Mouse (Mus musculus): ENCODE data around the gene Pycr2.

Pycr2 gene

DNA sequence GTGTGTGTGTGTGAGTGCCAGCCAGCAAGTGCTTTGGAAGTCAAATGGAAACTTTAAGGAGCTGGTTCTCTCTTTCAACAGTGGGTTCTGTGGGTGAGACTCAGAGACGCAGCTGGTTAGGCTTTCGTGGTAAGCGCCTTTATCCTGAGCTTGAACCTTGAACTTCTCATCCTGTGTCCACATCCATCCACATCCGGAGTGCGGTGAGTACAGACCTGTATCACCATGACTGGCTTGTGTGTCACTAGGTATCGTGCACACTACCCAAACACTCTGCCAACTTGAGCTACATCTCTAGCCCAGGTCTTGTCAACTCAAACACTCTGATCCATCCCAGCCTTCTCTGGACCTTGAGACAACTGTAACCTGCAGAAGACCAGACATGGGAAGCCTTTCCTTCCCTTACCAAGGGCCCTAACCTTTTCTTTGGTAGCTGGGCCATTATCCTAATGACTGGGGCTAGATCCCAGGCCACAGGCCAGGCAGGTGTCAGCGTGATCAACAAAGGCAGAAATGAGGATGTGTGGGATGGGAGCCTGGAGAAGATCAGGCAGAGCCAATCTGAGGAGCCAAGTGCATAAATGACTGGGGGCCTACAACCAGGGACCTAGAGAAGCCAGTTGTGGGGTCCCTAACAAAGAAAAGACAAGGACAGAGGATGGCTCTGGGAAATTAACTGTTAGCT, 36.8 kb downstream of the Pycr2 start:
- no peak for DNase-seq (ENCODE audit: low spot score in 2 of 2)

DNA sequence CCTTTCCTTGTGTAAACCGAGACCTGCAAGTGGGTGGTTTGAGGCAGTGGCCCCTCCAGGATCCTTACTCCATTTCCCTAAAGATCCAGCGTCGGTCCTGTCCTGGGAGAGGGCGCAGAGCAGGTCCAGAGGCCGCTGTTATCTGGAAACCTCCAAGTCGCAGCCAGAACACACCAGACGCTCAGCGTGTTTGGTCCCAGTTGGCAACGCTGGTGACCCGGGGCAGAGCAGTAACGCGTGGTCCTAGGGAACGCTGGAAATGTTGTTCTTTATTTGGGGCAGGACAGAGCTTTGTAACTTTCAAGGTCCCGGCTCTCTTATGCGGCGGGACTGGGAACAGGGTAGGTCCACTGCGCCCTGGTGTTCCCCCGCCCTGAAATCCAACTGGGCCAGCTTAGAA, 37.6 kb downstream of the Pycr2 start:
- no peak for DNase-seq (ENCODE audit: low spot score in 2 of 2)

- peak; percentile 20 to 47 for DNase-seq (ENCODE audit: low spot score in 2 of 2)
Measured at GRCm38 (mm10) chr1:180942166-180943031, 38.3 kb downstream of the Pycr2 start, which contains the start of gene Tmem63a. Gene Tmem63a (plus strand): TSS chr1:180942344.

- DNase-seq (ENCODE audit: low spot score in 2 of 2): no peak
Measured at GRCm38 (mm10) chr1:180943032-180943644, 39.0 kb downstream of the Pycr2 start.

GRCm38 (mm10) chr1:180943896-180944295, 39.8 kb downstream of the Pycr2 start:
- DNase-seq (ENCODE audit: low spot score in 2 of 2): no peak

- DNase-seq (ENCODE audit: low spot score in 2 of 2): no peak
Measured at GRCm38 (mm10) chr1:180944553-180944952, 40.5 kb downstream of the Pycr2 start.

GRCm38 (mm10) chr1:180945001-180945980, 41.2 kb downstream of the Pycr2 start:
- DNase-seq (ENCODE audit: low spot score in 2 of 2): peak in 1 of 2 experiments; percentile 19

DNA sequence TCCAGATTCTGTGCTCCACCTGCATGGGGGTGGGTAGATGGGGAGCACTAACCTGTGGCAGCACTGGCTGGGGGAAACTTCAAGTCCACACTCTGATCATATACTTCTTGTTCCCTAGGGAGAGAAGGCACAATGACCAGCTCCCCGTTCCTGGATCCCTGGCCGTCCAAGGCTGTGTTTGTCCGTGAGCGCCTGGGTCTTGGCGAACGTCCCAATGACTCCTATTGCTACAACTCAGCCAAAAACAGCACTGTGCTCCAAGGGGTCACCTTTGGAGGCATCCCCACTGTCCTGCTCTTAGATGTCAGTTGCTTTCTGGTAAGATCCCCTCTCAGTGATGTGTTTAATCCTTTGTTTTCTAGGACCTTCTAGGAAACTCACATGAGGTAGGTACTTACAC, 42.4 kb downstream of the Pycr2 start:
- DNase-seq (ENCODE audit: low spot score in 2 of 2): no peak

- no peak for DNase-seq (ENCODE audit: low spot score in 2 of 2)
Measured at GRCm38 (mm10) chr1:180952085-180952746, 48.1 kb downstream of the Pycr2 start.

DNA sequence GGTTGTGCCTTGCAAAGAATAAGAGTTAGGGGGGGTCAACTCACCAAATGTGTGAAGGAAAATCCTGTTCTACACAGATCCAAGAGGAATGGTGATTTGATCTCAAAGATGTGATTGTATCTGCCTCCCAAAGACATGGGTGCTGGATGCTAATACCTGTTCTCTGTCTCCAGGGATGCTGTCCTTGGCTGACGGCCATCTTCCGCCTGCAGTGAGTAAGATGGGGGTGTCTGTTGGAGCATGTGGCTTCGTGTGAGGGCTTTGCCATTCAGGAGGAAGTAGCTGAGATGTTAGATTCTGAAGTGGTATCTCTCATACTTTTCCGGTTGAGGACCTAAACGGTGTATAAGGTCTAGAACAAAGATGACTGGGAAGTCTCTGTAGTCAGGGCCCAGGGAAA, 48.7 kb downstream of the Pycr2 start:
- DNase-seq (ENCODE audit: low spot score in 2 of 2): peak in 1 of 2 experiments; percentile 37

GRCm38 (mm10) chr1:180956401-180956800, 52.3 kb downstream of the Pycr2 start:
- no peak for DNase-seq (ENCODE audit: low spot score in 2 of 2)

- no peak for DNase-seq (ENCODE audit: low spot score in 2 of 2)
Measured at GRCm38 (mm10) chr1:180956973-180957381, 52.9 kb downstream of the Pycr2 start.

All from right cerebral cortex, adult 2 months (tissue).